Mouse (Mus musculus) neural tube, embryonic 14.5 days (tissue): Measurements from ENCODE around the gene Celsr3. TPM values are rescaled to one million over a fixed set of nuclear protein-coding genes. Genes with fewer than 3 reads are reported as not detected.

Experiments
- ATAC-seq: fragments of 200-750 bp; cut with Nextera tagmentation; 2 replicates; pipeline ENCODE4 v1.8.0; 2017; ENCODE audit warnings: low read depth, mild to moderate bottlenecking, moderate TSS enrichment, moderate library complexity
- H3K27ac ChIP-seq: fragments of 300-500 bp; sonication (generic); 2 replicates; pipeline ENCODE4 v1.5.1; 2014; ENCODE audit warnings: low read depth, mild to moderate bottlenecking, control low read depth, low read length, moderate library complexity, mixed read lengths
- H3K27me3 ChIP-seq: fragments of 300-500 bp; sonication (generic); 2 replicates; pipeline ENCODE4 v1.6.1; 2014; ENCODE audit warnings: low read length; ENCODE audit not compliant: control insufficient read depth, insufficient read depth
- H3K36me3 ChIP-seq: fragments of 300-500 bp; sonication (generic); 2 replicates; pipeline ENCODE4 v1.6.1; 2014; ENCODE audit warnings: low read length, mixed read lengths; ENCODE audit not compliant: control insufficient read depth, insufficient read depth
- H3K4me1 ChIP-seq: fragments of 300-500 bp; sonication (generic); 2 replicates; pipeline ENCODE4 v1.6.1; 2014; ENCODE audit warnings: low read length; ENCODE audit not compliant: control insufficient read depth, insufficient read depth
- H3K4me2 ChIP-seq: fragments of 300-500 bp; sonication (generic); 2 replicates; pipeline ENCODE4 v1.6.1; 2014; ENCODE audit warnings: mild to moderate bottlenecking, low read depth, low read length, control low read depth
- H3K4me3 ChIP-seq: fragments of 300-500 bp; sonication (generic); 2 replicates; pipeline ENCODE4 v1.5.1; 2014; ENCODE audit warnings: low read depth, low read length, control low read depth, mixed read lengths
- H3K9ac ChIP-seq: fragments of 300-500 bp; sonication (generic); replicated peaks from 2 replicates; pipeline ENCODE4 v1.6.1; 2014; ENCODE audit warnings: low read depth, mild to moderate bottlenecking, control low read depth, low read length, mixed read lengths
- H3K9me3 ChIP-seq: fragments of 300-500 bp; sonication (generic); 2 replicates; pipeline ENCODE4 v1.6.1; 2016; ENCODE audit warnings: low read length; ENCODE audit not compliant: control insufficient read depth
- WGBS: fragments of 180-500 bp; shearing (Covaris S2); extraction: QIAGEN DNeasy Blood & Tissue Kit; methylation state at CpG from one replicate; pipeline ENCODE4 v1.1.7; 2014; 5-methylcytosine and 5-hydroxymethylcytosine counted together
- polyA plus RNA-seq: library from polyadenylated mRNA; unstranded; fragments of >200 nt; fragmentation: Nextera tagmentation; extraction: Ambion mirVana; gene quantifications from 2 replicates; pipeline ENCODE4 v1.2.1, GENCODE M21; 2014

Gene Celsr3
- polyA plus RNA-seq, 1 experiment from 2014 or later, result 21.6 TPM

GRCm38 (mm10) chr9:108798508-108799075 lies 27.5 kb upstream of the Celsr3 start:
- Histone ChIP-seq H3K27me3 (no peaks in the 10 kb centered on the region), H3K27ac (no peak overlapping the region), H3K4me2 (no peak overlapping the region), H3K36me3 (peaks cover 63% of the 10 kb centered on the region), H3K9ac (no peak overlapping the region), H3K4me3 (no peak overlapping the region), H3K4me1 (peaks cover 20% of the 10 kb centered on the region), H3K9me3 (no peaks in the 10 kb centered on the region)
- no peak for ATAC-seq
- 87% methylated on average over 5 of the region's 5 CpGs for WGBS

GRCm38 (mm10) chr9:108799564-108799963 lies 26.6 kb upstream of the Celsr3 start:
- Histone ChIP-seq H3K4me3 (no peak overlapping the region), H3K4me2 (no peak overlapping the region), H3K27me3 (no peaks in the 10 kb centered on the region), H3K9me3 (no peaks in the 10 kb centered on the region), H3K27ac (no peak overlapping the region), H3K36me3 (peaks cover 72% of the 10 kb centered on the region), H3K4me1 (peaks cover 11% of the 10 kb centered on the region), H3K9ac (no peak overlapping the region)
- no peak for ATAC-seq
- 86% methylated on average over 3 of the region's 3 CpGs for WGBS

- Histone ChIP-seq H3K4me2 (no peak overlapping the region), H3K4me3 (no peak overlapping the region), H3K9ac (no peak overlapping the region), H3K4me1 (no peaks in the 10 kb centered on the region; the same call in 1 of the 2 replicates), H3K27ac (no peak overlapping the region), H3K36me3 (peaks cover 44% of the 10 kb centered on the region), H3K9me3 (no peaks in the 10 kb centered on the region), H3K27me3 (no peaks in the 10 kb centered on the region)
- 92% methylated on average over 8 of the region's 8 CpGs for WGBS
- no peak for ATAC-seq
Measured at GRCm38 (mm10) chr9:108805768-108806167, 20.4 kb upstream of the Celsr3 start.

DNA sequence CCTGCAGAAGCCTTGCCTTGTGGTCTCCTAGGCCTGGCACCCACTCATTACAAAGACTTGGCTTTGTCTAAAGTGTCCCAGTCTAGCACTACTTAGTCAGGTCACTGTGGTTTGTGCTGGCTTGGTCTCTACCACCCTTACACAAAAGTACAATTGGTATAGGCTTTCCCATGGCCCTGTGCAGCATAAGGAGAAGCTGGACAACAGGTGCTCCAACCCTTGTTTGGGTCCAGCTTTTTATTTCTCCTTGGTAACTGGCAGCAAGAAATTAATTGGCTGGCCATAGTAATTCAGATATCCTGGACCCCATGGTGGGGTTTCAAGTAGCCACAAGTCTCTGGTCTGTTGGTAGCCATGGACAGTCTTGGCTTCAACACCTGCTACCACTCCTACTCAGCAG lies 19.7 kb upstream of the Celsr3 start:
- H3K27ac ChIP-seq, result no peak overlapping the region
- no peak overlapping the region for H3K4me3 ChIP-seq
- no peaks in the 10 kb centered on the region for H3K27me3 ChIP-seq
- H3K4me2 ChIP-seq, result no peak overlapping the region
- ATAC-seq, result no peak
- H3K4me1 ChIP-seq, result no peaks in the 10 kb centered on the region; the same call in 1 of the 2 replicates
- H3K36me3 ChIP-seq, result peaks cover 39% of the 10 kb centered on the region
- H3K9me3 ChIP-seq, result no peaks in the 10 kb centered on the region
- H3K9ac ChIP-seq, result no peak overlapping the region

DNA sequence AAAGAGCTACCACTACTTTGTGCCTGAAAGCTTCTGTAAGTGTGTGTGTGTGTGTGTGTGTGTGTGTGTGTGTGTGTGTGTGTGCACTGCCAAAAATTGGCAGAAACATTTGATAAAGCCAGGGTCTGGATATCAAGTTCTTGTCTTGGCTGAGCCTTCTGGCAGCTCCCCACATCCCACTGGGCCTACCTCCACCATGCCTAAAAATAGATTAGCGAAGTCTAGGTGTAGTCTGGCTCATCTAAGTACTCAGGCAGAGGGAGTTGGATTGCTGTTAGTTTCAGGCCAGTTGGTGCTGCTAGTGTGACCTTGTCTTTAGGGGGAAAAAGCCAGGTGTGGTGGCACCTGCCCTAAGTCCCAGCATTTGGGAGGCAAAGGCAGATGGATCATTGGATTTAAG lies 19.3 kb upstream of the Celsr3 start:
- Histone ChIP-seq H3K27ac (no peak overlapping the region), H3K4me2 (no peak overlapping the region), H3K9ac (no peak overlapping the region), H3K36me3 (peaks cover 36% of the 10 kb centered on the region), H3K27me3 (no peaks in the 10 kb centered on the region), H3K9me3 (no peaks in the 10 kb centered on the region), H3K4me3 (no peak overlapping the region), H3K4me1 (no peaks in the 10 kb centered on the region; the same call in 1 of the 2 replicates)
- no peak for ATAC-seq
- WGBS, result 100% methylated on average over 1 of the region's 1 CpGs

DNA sequence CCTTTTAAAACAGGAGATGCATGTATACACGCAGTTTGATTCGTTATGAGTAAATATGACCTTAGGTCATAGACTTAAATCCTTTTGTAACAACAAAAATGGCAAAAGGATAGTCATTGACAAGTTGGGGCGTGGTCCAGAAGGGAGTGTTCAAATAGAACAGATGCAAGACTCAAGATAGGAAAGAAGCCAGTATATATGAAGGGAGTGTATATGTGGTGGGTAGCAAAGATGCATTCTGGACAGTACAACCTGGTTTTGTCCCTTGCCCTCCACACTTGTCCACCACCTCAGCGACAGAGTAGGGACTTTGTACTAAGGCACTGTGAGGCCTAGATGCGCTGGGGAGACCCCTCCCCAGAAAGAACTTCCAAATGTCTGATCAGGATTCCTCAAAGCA lies 18.4 kb upstream of the Celsr3 start:
- Histone ChIP-seq H3K4me3 (0 out of 2 replicates have a peak overlapping the region, but pooled peaks have one; percentile 78), H3K9me3 (no peaks in the 10 kb centered on the region), H3K4me1 (no peaks in the 10 kb centered on the region; the same call in 1 of the 2 replicates), H3K9ac (no peak overlapping the region), H3K27me3 (no peaks in the 10 kb centered on the region), H3K36me3 (peaks cover 37% of the 10 kb centered on the region), H3K27ac (no peak overlapping the region), H3K4me2 (no peak overlapping the region)
- 78% methylated on average over 5 of the region's 5 CpGs for WGBS
- peak; percentile 25; the same call in 1 of the 2 replicates for ATAC-seq

GRCm38 (mm10) chr9:108808163-108808665 lies 17.9 kb upstream of the Celsr3 start, which contains the start of gene Nckipsd:
Nckipsd (plus strand) TSS chr9:108808368.
- Histone ChIP-seq H3K36me3 (peaks cover 40% of the 10 kb centered on the region), H3K4me1 (no peaks in the 10 kb centered on the region; the same call in 1 of the 2 replicates), H3K27me3 (no peaks in the 10 kb centered on the region), H3K9me3 (no peaks in the 10 kb centered on the region), H3K4me2 (peak within 1 kb of the TSS; percentile 64), H3K27ac (peak within 1 kb of the TSS; percentile 49; the same call in 1 of the 2 replicates), H3K9ac (peak within 1 kb of the TSS; percentile 80), H3K4me3 (peak within 1 kb of the TSS; percentile 78)
- WGBS, result under 1% methylated on average over 61 of the region's 62 CpGs
- peak; percentile 88 for ATAC-seq

DNA sequence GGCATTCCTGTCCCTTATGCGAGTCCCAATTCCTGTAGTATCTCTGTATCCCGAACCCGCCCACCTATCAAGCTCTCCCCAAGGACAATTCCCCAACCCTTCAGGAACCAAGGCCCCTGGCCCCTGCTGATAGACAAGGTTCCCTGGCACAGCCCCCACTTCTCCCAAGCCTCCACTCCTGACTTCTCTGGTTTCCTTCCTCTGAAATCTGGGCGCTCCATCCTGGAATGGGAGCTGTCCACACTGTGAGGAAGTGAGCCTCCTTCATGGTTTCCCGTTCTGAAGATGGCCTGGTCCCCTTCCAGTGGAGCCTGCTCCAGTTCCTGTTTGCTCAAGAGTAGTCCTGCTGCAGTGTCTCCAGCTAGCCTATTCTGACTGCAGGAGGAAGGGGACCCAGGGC lies 16.9 kb upstream of the Celsr3 start:
- H3K36me3 ChIP-seq, result peaks cover 41% of the 10 kb centered on the region

GRCm38 (mm10) chr9:108809723-108810122 lies 16.4 kb upstream of the Celsr3 start:
- H3K36me3 ChIP-seq, result peaks cover 41% of the 10 kb centered on the region

More for the DNA sequence above, 16.9 kb upstream of the Celsr3 start:
- Histone ChIP-seq H3K27ac (no peak overlapping the region), H3K4me3 (peak overlapping the region; percentile 78), H3K27me3 (no peaks in the 10 kb centered on the region), H3K4me1 (no peaks in the 10 kb centered on the region; the same call in 1 of the 2 replicates), H3K4me2 (peak overlapping the region; percentile 64), H3K9me3 (no peaks in the 10 kb centered on the region), H3K9ac (peak overlapping the region; percentile 80)
- WGBS, result 67% methylated on average over 5 of the region's 5 CpGs
- ATAC-seq, result no peak

More at GRCm38 (mm10) chr9:108809723-108810122, 16.4 kb upstream of the Celsr3 start:
- 90% methylated on average over 6 of the region's 6 CpGs for WGBS
- Histone ChIP-seq H3K9me3 (no peaks in the 10 kb centered on the region), H3K4me2 (no peak overlapping the region), H3K4me1 (no peaks in the 10 kb centered on the region; the same call in 1 of the 2 replicates), H3K9ac (no peak overlapping the region), H3K4me3 (no peak overlapping the region), H3K27me3 (no peaks in the 10 kb centered on the region), H3K27ac (no peak overlapping the region)
- no peak for ATAC-seq
